Comparison of ENCODE assay signal across 12 mouse cellular contexts in the genomic region with DNA sequence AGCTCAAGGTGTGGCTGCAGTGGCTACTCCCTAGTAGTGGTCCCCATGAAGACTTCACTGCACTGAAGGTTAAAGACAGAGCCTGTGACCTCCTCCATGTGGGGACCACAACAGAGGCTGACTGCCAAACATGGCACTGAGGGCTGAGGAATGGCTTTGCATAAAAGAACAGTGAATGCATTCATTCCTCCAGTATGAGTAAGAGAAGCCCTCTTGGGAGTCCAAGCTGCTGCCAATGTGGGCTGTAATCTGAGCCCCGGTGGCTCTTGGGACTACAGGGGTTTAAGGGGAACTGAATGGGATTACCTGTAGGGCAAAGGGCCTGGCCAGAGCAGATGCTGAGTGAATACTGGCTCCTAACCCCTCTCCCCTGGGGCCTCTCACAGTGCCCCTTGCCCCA.
DNase-seq lines count a peak whose midpoint lies in the region; ATAC-seq lines count a peak whose summit lies in the region.
"Had no signal": no experiment of that assay in that cellular context is flagged by ENCODE, and none has a peak within 500 bp of the region (broad histone marks: within the 10 kb centered on the region; RNA-seq: fewer than 3 reads in every experiment).

No protein-coding gene starts in this region.

- no peaks in the 10 kb centered on the region for H3K9me3 ChIP-seq in hindbrain, embryonic 14.5 days (ENCODE audit: control insufficient read depth, low read length)
- H3K9me3 ChIP-seq in hindbrain, embryonic 12.5 days (replicated peaks): no peaks in the 10 kb centered on the region
- H3K9me3 ChIP-seq: lung, embryonic 15.5 days; midbrain, embryonic 15.5 days had no signal

- no peak overlapping the region for H3K4me2 ChIP-seq in hindbrain, embryonic 14.5 days (replicated peaks)
- no peak overlapping the region for H3K4me2 ChIP-seq in hindbrain, embryonic 12.5 days (replicated peaks)
- H3K4me2 ChIP-seq: lung, embryonic 15.5 days; midbrain, embryonic 15.5 days had no signal

- no peaks in the 10 kb centered on the region for H3K27me3 ChIP-seq in hindbrain, embryonic 14.5 days (ENCODE audit: control insufficient read depth, insufficient read depth, low read length)
- H3K27me3 ChIP-seq in hindbrain, embryonic 12.5 days: no peaks in the 10 kb centered on the region
- H3K27me3 ChIP-seq: lung, embryonic 15.5 days; midbrain, embryonic 15.5 days had no signal

- H3K36me3 ChIP-seq in hindbrain, embryonic 14.5 days (replicated peaks; ENCODE audit: control insufficient read depth, insufficient read depth): no peaks in the 10 kb centered on the region
- H3K36me3 ChIP-seq in hindbrain, embryonic 12.5 days: no peaks in the 10 kb centered on the region
- H3K36me3 ChIP-seq: lung, embryonic 15.5 days; midbrain, embryonic 15.5 days had no signal

- WGBS in hindbrain, embryonic 14.5 days: 23% methylated on average over 1 of the region's 1 CpGs
- WGBS in hindbrain, embryonic 12.5 days: 14% methylated on average over 1 of the region's 1 CpGs

- 0 out of 2 replicates have a peak, but pooled peaks cover 5% of the 10 kb centered on the region for H3K4me1 ChIP-seq in hindbrain, embryonic 14.5 days (replicated peaks; ENCODE audit: control insufficient read depth, insufficient read depth, low read length)
- peaks cover 14% of the 10 kb centered on the region for H3K4me1 ChIP-seq in hindbrain, embryonic 12.5 days
- H3K4me1 ChIP-seq: midbrain, embryonic 15.5 days had no signal

- no peak overlapping the region for H3K27ac ChIP-seq in hindbrain, embryonic 14.5 days
- H3K27ac ChIP-seq in hindbrain, embryonic 12.5 days: no peak overlapping the region
- H3K27ac ChIP-seq: lung, embryonic 15.5 days; midbrain, embryonic 15.5 days had no signal

- no peak overlapping the region for H3K4me3 ChIP-seq in hindbrain, embryonic 14.5 days (replicated peaks; ENCODE audit: low read length)
- H3K4me3 ChIP-seq in hindbrain, embryonic 12.5 days: no peak overlapping the region
- H3K4me3 ChIP-seq: lung, embryonic 15.5 days; midbrain, embryonic 15.5 days had no signal

- no peak for ATAC-seq in hindbrain, embryonic 14.5 days (ENCODE audit: low FRiP score)
- ATAC-seq in hindbrain, embryonic 12.5 days (ENCODE audit: low FRiP score): no peak
- ATAC-seq: midbrain, embryonic 15.5 days had no signal

- no peak overlapping the region for H3K9ac ChIP-seq in hindbrain, embryonic 14.5 days
- no peak overlapping the region for H3K9ac ChIP-seq in hindbrain, embryonic 12.5 days
- H3K9ac ChIP-seq: lung, embryonic 15.5 days; midbrain, embryonic 15.5 days had no signal

- peak; percentile 56 for DNase-seq in adrenal gland, postnatal 10 days
- DNase-seq in adrenal gland, postnatal 4 days (ENCODE audit: low spot score in 2 of 2): no peak
- peak; percentile 38 for DNase-seq in hindbrain, embryonic 14.5 days (ENCODE audit: low spot score)
- peak; percentile 38 for DNase-seq in adipocyte (ENCODE audit: low spot score)
- peak; percentile 60 for DNase-seq in forelimb bud, embryonic 11.5 days (ENCODE audit: low read depth, low spot score)
- no peak for DNase-seq in kidney, adult 8-10 months
- no peak for DNase-seq in MN1 (ENCODE audit: low spot score)
- DNase-seq: kidney, postnatal 10 days; thymus, postnatal 36 days had no signal

Comparison
In these comparisons a context has a peak if more than half of its experiments do, and no peak if none do; other contexts are left out.
1. DNase-seq: peak in adrenal gland, postnatal 10 days (single experiment), hindbrain, embryonic 14.5 days (single experiment), adipocyte (single experiment) and forelimb bud, embryonic 11.5 days (single experiment); none in adrenal gland, postnatal 4 days (0 of 2), kidney, adult 8-10 months (0 of 2) and MN1 (single experiment).